Mouse (Mus musculus): ENCODE results near the gene Exosc9. TPM values are rescaled to one million over a fixed set of nuclear protein-coding genes. Genes with fewer than 3 reads are reported as not detected.
A peak's percentile ranks its signal among the peaks of the same experiment; 100 is the strongest.

The Exosc9 gene
- total RNA-seq (2021): 10 to 100 TPM; 31.4 to 32.1 TPM
- long read RNA-seq, experiment 1, transcript Exosc9-201 (12 exons, 1,617 nt): major isoform, 27 of 37 reads
- long read RNA-seq, experiment 1, partial matches to known transcripts: 8 of 37 reads
- long read RNA-seq, experiment 1, other reads (novel, unspliced or antisense): 2 of 37 reads
- long read RNA-seq, experiment 2, transcript Exosc9-201 (12 exons, 1,617 nt): major isoform, 17 of 29 reads
- long read RNA-seq, experiment 2, partial matches to known transcripts: 11 of 29 reads
- long read RNA-seq, experiment 2, other reads (novel, unspliced or antisense): 1 of 29 reads

DNA sequence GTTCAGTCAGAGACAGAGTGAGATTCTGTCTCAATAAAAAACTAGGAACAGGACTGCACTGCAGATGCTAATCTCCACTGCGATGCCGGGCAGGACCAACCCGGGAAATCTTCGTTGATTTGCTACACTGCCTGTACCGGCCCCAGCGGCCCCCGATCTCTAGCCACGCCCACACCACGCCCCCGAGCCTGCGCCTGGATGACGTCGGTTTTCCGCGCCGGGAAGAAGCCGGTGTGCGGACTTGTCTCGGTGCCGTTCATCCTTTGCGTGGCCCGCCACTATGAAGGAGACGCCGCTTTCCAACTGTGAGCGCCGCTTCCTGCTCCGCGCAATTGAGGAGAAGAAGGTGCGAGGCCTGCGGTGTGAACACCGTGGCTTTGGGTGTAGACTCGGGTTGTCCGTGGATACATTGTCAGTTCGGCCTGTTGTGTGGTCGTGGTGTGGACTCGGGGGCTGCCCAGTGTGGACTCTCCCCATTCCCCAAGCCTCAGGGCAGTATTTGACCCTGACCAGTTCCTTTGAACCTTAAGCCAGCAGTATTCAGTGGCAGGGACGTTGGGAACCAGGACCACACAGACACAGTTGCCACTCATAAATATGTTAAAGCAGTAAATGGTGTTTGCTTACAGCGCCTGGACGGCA is at the start of gene Exosc9:
Exosc9 (plus strand) TSS at position 201 of the 642 bp plus-strand sequence.
- peak; percentile 98 for DNase-seq

DNA sequence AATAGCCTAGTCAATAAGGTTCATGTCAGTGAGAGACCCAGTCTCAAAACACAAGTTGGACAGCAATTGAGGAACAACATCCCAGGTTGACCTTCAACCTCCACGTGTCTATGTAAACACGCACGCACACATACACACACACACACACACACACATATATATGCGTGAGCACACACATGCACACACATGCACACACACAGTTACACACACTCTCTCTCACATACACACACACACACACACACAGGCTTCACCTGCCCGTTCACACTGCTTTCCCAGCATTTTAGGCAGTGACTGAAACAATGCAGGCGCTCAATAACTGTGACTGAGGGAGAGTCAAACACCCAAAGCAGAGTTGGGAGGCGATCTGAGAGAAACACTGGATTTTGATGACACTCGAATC is 47.1 kb upstream of the Exosc9 start:
- DNase-seq: no peak

DNA sequence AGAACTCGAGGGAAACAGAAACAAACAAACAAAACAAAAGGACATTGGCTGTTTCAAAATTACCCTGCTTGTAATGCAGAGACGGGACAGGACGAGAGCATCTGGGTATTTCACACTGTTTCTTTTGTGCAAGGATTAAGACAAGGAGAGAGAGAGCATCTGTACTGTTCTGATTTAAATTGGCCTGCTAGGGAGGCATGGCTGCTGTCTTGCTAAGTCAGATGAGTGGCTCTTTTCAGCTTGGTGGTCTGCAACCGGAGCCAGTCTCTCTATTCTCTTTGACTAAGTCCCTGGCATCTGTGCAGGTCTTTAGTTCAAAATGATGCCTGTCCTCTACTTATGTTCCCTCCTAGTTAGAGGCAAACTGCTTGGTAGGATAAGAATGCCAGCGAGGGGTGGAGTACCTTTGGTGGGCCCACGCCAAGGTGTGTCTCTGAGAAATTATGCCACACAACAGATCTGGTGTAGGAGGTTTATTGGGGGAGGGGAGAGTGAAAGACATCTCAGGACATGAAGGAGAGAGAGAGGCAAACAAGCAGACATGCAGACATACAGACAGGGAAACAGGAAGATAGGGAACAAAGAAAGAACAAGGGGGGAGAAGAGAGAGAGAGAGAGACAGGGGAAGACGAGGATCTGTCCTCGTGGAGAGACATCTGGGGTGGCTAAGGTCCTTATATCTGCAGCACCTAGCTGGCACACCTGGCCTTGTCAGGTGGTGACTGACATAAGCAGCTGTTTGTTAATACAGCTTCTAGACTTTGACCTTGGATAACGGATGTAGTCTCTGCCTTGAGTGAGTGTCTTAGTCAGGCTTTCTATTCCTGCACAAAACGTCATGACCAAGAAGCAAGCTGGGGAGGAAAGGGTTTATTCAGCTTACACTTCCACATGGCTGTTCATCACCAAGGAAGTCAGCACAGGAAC is 46.3 kb upstream of the Exosc9 start:
- no peak for DNase-seq

DNA sequence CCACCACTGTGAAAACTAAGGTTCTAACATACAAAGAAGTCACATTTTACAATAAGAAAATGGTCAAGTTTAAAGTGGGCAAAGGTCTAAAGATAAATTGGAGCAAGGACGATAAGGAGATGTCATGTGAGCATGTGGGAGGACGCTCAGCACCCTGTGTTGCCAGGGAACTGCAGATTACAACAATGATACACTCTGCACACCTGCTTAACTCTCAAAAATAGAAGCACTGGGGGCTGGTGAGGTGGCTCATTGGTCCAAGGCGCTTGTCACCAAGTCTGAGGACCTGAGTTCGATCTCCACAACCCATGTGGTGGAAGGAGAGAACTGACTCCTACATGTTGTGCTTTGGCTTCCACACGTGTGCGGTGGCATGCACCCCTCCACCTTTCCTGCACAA is 40.9 kb upstream of the Exosc9 start:
- no peak for DNase-seq

DNA sequence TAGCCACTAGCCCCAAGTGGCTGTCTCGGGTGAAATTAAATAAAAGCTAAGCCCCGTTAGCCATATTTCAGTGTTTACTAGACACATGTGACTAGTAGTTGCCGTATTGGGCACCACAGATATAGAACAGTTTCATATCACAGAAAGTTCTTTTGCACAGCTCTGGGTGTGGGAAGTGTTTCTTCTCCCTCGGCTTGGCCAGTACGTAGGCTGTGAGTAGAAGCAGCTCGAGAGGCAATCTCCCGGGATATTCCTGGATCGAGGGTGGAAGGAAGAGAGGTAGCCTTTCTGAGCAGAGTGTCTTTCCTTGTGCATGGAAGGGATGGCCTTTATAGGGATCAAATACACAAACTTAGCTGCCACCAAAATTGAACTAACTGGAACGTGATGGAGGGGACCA is 36.2 kb upstream of the Exosc9 start:
- no peak for DNase-seq

DNA sequence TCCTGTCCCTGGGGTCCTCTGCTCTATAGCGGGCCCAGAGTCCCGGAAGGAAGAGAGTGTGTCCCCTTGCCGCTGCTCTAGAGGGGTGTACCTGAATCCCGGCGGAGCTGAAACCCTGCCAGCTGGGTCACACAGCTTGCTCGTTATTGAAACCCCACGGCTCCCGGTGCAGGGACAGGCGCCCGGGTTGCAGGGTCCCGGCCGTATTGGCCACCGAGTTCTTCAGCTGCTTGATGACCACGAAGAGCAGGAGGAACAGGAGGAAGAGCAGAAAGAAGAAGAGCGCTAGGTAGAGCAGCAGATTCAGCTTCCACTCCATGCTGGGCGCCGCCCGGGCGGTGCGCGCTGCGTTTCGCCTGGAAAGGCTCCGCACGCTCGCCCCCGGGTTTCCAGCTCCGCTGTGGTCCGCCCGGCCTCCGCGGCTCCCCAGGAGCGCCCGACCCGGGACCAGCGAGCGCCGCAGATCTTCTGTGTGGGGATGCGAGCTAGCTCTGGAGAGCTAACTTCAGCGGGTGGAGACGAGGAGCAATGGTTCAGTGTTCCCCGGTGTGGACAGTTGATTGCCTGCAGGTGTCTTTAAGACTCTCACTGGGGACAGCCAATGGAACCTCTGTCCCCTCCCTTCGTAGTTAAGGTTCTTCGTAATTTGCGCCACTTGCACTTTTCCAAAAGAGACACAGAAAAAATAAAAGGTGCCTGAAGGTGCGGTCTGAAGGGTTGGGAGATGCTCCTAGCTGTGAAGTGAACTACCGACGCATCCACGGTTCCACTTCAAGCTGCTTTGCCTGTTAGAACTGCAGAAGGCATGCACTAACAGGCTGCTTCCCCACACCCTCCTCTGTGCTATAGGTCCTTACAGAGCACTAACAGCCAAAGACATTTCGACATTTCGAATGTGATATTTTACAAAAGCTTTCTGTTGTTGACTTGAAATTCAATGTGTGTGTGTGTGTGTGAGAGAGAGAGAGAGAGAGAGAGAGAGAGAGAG is 31.0 kb upstream of the Exosc9 start, which contains the start of gene Gm11549:
Gm11549 (minus strand) TSS at position 741 of the 988 bp plus-strand sequence.
- peak; percentile 43 for DNase-seq

DNA sequence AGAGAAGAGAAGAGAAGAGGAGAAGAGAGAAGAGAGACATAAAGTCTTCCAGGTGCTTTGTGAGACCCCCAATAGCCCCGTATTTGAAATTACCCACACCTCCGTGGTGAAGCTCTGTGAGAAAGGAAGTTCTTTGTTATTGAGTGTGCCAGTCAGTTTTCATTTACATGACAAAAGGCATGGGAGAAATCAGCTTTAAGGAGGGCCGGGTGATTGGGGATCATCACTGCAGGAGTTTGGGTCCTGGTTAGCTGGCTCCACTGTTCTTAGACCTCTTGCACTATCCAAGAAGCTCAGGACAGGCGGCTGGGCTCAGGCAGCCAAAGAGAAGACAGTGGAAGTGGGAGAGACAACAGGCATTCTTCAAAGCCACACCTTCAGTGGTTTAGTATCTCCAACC is 30.3 kb upstream of the Exosc9 start:
- no peak for DNase-seq

DNA sequence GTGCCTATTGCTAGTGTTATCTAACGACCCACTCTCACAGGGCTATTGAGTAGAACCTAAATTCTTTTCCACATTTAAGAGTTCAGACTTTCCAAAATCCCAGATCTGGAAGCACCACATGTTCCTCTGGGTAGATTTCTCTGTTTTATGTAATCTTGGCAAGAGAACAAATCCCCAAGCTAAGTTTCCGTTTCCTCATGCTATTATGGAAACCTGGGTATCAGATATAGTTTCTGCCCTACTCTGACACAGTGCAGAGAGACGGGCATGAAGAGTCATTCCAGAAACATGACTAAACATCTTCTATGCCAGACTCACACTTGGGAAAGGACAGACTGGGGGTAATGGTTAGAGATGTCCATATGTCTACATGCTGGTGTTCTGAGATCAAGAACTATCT is 27.9 kb upstream of the Exosc9 start:
- no peak for DNase-seq

DNA sequence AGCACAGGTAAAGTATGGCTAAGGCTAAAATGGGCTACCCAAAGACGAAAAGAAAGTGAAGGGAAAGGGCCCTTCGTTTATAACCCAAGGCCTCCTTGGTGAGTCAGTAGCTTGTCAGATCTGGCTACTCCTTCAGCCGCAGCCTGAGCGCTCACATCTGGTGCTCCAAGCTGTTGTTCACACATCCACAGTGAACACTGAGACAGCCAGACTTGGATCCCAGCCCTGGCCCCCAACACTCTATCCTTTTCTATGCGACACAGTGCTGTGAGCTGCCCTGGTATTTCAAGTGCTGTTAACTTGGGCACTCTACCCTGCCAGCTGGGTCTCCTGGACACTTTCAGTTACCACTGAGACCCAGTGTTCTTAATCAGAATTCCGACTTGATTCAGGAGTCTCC is 22.1 kb upstream of the Exosc9 start:
- DNase-seq: no peak

DNA sequence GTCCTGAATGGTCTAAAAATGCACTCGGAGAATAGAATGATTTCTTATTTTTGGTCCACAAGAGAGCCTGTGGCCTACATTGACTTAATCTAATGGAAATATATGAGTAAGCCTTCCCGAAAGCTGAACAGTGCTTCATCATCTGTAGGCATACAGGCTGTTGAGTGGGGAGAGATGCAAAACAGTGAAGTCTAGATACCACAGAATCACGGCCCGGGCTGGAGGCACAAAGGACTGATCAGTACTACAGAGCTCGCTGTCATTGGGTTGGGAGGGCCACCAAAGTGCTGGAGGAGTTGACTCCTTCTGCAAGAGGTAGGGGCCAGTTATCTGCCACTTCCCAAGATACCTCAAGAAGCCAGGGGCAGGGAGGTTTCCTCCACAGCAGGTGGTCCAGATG is 21.6 kb upstream of the Exosc9 start:
- DNase-seq: no peak

DNA sequence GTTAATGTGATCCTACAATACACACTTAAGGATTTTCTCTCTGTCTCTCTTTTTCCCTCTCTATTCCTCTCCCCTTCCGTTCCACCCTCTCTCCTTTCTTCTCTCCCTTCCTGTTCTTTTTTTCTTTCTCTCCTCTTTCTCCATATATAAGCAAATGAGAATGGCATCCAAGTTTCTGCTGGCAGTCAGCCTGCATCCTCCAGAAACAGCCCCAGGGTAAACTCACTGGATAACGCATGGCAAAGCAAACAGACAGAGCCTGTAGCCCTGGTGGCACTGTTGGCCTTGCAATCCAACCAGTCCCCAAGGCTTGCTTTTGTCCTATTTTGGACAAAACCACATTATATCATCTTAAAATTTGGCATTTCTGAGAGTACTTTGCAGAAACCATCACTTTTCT is 21.2 kb upstream of the Exosc9 start:
- DNase-seq: no peak

DNA sequence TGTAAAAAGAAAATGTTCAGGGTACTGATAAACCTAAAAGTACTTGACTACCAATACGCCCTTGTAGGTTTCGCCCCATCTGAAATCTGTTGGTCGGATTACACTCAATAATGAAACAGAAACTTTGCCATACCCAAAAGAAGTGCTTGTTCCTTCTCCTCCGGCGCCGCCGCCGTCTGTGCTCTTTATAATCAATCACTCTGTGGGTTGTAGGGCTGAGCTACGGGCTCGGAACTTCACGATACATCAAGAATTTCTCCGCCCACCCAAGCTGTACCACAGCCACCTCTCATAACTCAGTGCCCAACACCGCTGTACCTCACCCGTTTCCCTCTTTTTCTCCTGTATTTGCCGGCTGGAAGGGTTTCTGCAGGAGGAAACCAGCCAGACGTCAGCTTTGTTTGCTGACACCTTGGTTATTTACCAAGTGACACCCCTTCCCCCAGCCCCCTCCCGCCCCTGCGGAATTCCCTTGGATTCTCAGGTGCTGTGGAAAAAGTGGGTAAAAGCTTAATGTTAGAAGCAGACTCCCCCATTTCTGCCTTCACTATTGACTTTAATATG is 20.3 kb upstream of the Exosc9 start:
- DNase-seq: peak; percentile 13

DNA sequence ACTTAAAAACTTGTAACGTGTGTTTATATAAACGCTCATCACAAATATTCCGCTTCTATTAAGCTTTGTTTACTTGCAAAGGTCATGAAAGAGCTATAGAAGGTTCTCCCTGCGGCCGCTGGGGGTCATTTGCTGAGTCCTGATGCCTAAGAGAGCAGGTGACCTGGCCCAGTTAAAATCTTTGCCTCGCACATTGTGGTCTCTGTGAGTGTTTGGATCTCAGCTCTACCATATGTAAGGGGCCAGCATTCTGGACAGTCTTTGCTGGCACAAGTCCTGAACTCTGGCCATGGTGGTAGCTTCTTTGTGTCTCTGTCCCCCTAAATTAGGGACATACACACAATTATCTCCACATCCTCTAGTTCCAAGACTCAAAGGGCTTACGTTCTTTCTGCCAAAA is 19.7 kb upstream of the Exosc9 start:
- peak; percentile 8 for DNase-seq

DNA sequence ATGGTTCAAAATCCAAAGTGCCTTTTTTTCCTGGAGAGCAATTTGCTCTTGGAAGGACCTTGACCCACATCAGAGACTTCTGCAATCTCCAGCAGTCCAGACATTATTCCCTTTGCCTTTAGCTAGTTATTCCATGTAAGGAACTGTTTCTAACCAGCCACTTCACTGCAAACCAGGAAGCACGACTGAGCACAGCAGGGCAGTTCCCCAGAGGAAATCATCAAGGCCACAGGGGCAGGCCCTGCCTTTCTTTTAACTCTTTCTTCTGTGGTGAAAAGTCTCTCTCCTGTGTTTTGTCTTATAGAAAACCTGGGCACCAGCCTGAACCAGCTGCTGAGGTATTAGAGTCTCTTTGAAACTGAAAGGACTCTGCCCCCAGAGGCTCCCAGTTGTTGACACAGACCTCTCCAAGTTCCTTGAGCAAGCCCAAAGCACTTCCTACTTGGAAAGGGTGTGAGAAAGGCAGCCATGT is 19.2 kb upstream of the Exosc9 start:
- peak; percentile 40 for DNase-seq

DNA sequence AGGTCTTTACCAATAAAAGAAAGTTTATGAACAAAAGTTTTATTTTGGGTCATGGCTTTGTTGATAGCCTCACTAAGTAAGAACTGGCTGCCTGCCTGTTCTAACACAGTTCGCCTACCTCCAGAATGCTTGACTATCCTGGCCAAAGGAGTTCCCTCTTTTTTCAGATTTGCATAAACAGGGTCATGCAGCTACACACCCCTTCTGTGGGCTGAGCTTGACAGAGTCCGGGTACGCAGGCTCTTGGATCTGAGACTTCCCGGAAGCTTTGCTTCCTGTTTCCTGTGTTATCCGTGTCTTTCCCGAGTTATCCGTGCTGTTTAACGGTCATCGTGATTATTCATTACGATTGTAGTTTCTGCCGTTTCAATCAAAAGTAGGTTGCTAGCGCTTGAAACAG is 16.4 kb upstream of the Exosc9 start:
- no peak for DNase-seq

DNA sequence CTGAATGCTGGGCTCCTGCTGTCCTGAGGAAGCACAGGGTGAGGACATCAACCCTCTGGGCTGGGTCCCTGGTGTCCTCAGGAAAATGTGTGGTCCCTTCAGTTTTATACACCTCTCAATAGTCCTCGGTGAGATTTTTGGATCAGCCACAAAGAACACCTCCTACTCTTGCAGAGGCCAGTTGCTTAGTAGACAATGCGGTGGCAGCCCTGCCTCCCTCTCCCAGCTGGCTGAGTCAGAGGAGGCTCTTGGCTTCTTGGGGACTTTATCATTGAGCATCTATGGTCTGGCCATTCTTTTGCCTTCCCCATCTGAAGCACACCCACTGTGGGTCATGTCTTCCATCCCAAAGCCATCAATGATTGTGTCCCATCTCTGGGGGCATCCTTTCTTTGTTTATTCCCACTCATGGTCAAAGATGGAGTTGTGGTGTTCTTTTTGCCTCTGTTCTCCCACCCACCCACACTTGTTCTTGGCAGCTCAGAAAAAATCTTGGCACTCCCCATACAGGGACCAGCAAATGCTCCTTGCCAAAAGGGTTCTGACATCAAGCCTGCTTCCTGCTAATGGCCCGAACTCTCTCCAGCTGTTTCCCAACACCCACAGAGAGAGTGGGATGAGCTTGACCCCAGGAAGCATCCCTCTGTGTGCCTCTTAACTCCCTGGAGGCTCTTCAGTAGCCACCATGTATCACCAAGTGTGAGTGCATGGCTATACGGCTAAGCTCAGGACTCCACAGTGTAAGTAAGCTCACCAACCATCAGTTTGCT is 14.5 kb upstream of the Exosc9 start:
- no peak for DNase-seq

DNA sequence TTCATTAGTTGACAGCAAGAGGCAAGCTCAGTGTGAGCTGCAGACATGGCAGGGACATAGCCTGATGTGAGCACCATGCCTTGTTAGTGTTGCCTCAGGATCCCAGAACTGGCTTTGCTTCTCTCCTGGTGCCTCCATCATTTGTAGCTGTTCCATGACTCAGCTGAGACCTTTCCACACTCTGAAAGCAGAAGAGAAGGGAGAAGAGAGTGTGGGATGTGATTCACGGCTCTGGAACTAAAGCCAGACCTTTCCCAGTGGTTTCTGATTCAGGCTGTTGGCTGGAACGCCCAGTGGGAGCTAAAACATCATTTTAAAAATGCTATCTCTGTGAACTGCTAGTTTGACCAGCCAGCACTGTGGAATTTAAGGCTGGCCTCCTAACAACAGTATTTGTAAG is 11.7 kb upstream of the Exosc9 start:
- DNase-seq: no peak

DNA sequence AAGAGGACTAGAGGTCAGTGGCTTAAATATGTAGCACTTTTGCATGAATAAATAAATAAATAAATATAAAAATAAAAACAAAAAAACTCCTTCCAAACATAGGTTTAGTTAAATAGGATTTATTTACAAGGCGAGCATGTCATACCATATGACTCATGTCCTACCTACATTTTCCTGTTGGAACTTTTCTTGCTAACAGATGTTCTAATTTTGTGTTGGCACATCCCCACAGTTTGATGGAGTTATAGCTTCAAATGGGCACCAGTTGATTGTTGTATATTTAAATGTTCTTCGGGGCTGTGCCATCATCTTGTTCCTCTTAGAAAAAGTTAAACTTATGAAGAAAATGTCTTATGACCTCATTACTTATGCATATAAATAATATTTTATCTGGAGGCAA is 11.0 kb upstream of the Exosc9 start:
- no peak for DNase-seq

DNA sequence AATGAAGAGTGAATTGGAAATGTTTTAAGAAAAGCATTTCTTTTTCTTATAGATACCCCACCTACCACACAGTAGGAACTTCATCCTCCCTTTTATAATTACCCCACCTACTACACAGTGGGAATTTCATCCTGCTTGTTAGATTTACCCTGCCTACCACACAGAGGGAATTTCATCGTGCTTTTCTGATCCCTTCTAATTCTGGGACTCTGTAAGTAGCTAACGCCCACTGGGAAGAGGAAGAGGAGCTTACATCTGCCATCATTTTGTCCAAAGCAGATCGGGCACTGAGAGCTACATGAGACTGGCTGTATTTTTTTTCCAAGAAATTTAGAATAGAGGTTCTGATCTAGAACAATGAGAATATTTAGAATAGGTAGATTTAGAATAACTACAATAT is 7.4 kb upstream of the Exosc9 start:
- DNase-seq: no peak

DNA sequence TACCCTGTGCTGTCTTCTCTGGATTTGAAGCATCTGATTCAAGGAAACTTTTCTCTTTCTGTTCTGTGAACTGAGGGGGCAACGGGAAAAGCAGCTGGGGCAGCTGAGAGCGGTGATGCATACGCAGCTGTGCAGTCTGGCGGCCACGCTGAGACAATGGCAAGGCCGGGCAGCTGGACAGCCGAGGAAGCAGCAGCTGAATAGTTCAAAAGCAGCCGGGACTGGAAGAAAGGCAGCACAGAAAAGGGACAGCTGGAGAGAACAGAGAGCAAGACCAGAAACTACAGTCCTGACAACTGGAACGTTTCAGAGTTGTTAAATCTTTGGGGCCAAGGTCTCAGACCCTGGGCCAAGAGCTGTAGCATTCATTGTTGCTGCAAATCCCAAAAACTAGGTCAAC is 1.1 kb upstream of the Exosc9 start:
- DNase-seq: peak; percentile 21
